In the genomic region with DNA sequence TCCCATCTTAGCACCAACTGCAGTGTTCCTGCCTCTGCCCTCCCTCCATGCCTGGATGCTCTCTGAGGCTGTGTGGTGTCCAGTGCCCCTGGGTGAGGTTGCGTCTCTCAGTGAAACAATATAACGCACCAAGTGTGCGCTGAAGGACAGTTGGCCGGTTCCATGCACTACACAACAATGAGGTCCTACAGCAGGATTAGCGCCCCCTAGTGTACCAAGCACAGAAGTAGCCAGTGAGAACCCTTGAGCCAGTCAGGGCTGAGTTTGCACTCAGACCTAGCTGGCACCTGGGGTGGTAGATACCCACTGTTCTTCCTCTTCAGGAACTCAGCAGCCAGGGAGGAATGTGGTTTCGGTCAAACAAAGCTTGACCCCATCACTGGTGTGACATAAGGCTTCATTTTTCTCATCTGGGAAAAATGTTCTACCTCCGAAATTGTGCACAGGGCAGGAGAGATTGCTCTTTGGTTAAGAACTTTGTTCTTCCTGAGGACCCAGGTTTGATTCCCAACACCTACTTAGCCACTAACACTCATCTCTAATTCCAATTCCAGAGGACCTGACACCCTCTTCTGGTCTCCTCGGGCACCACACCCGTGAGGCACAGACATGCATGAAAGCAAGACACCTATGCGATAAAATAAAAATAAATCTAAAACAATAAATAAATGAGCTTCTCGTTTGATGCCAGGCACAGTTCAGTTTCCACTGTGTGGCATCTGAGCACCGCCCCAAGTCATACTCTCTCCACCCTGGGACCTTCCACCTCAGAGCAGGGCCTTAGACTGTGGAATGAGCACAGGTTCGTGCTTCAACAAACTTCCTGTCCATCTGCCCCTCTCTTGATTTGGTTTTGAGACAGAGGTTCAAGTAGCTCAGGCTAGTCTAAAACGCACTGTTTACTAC, we compare ENCODE assay signal across 10 mouse cellular contexts. TPM values are rescaled to one million over a fixed set of nuclear protein-coding genes. Genes with fewer than 3 reads are reported as not detected.
DNase-seq lines count a peak whose midpoint lies in the region; TF ChIP-seq lines count a peak whose summit lies in the region.
"Had no signal": no experiment of that assay in that cellular context is flagged by ENCODE, and none has a peak within 500 bp of the region (broad histone marks: within the 10 kb centered on the region; RNA-seq: fewer than 3 reads in every experiment).

No protein-coding gene starts in this region.

- H3K4me1 ChIP-seq in liver, adult 2 months (ENCODE audit: control insufficient read depth, insufficient read depth, low read length), result peaks cover 23% of the 10 kb centered on the region

- intact Hi-C loops in gastrocnemius, adult 2 months (cut with DNase I), result no loop called here

- no peaks in the 10 kb centered on the region for H3K36me3 ChIP-seq in liver, adult 2 months (ENCODE audit: control insufficient read depth, insufficient read depth, low read length)

- TF ChIP-seq POLR2A in liver, adult 2 months (IDR thresholded peaks at IDR 0.05; ENCODE audit: extremely low read depth, insufficient read depth, low read length), result no peak

- peak; percentile 39 for TF ChIP-seq CTCF in gastrocnemius, adult 2 months (IDR thresholded peaks at IDR 0.05)
- peak; percentile 64 for TF ChIP-seq CTCF in liver, adult 2 months (IDR thresholded peaks at IDR 0.05; ENCODE audit: low read depth, low read length)

- no peak overlapping the region for H3K9ac ChIP-seq in liver, adult 2 months (ENCODE audit: low read depth, low read length)
- H3K9ac ChIP-seq: limb, embryonic 15.5 days had no signal

- WGBS in liver, adult 2 months, result 86% methylated on average over 14 of the region's 14 CpGs

- no peaks in the 10 kb centered on the region for H3K79me2 ChIP-seq in liver, adult 2 months (ENCODE audit: control insufficient read depth, insufficient read depth, low read length)

- DNase-seq in gastrocnemius, adult 2 months, result no peak
- no peak for DNase-seq in gastrocnemius, adult 18-20 months (ENCODE audit: low spot score)
- DNase-seq in thymus, postnatal 14 days, result peak; percentile 48
- no peak for DNase-seq in thymus, postnatal 25 days
- DNase-seq in liver, adult 2 months (ENCODE audit: extremely low read depth, low read depth, low spot score), result no peak
- DNase-seq in urinary bladder, postnatal 25 days (ENCODE audit: low spot score), result no peak
- no peak for DNase-seq in layer of hippocampus, adult 9-10 months (ENCODE audit: low spot score)
- DNase-seq in ovary, postnatal 36 days (ENCODE audit: low spot score), result no peak

- no peak overlapping the region for H3K27ac ChIP-seq in gastrocnemius, adult 2 months
- no peak overlapping the region for H3K27ac ChIP-seq in liver, adult 2 months (replicated peaks; ENCODE audit: insufficient read depth, low read depth, low read length)
- H3K27ac ChIP-seq: limb, embryonic 15.5 days had no signal

- H3K27me3 ChIP-seq in liver, adult 2 months (ENCODE audit: control insufficient read depth, insufficient read depth, low read length), result no peaks in the 10 kb centered on the region
- H3K27me3 ChIP-seq: limb, embryonic 15.5 days had no signal

- no peak overlapping the region for H3K4me3 ChIP-seq in gastrocnemius, adult 2 months
- H3K4me3 ChIP-seq in liver, adult 2 months (ENCODE audit: insufficient read depth, low read depth, low read length), result no peak overlapping the region
- H3K4me3 ChIP-seq: hindbrain, embryonic 10.5 days; limb, embryonic 15.5 days had no signal

RNA-seq across cellular contexts. Expression of a gene that starts 9.5 kb away (rescaled TPM):
- 1 to 10 TPM; 3.5 to 4.8 TPM for total RNA-seq in gastrocnemius, adult 2 months (2021)
- 1 to 10 TPM; 4.8 to 5.0 TPM for total RNA-seq in gastrocnemius, adult 18-20 months (2021)
- 4.1 and 5.1 TPM in 2 replicates for total RNA-seq in liver, adult 2 months (2014; rRNA removed)
- polyA plus RNA-seq in liver, adult 2 months (2012; rRNA removed), result 8.6 and 16.9 TPM in 2 replicates
